Comparison of ENCODE assay signal across 10 mouse cellular contexts in the genomic region with DNA sequence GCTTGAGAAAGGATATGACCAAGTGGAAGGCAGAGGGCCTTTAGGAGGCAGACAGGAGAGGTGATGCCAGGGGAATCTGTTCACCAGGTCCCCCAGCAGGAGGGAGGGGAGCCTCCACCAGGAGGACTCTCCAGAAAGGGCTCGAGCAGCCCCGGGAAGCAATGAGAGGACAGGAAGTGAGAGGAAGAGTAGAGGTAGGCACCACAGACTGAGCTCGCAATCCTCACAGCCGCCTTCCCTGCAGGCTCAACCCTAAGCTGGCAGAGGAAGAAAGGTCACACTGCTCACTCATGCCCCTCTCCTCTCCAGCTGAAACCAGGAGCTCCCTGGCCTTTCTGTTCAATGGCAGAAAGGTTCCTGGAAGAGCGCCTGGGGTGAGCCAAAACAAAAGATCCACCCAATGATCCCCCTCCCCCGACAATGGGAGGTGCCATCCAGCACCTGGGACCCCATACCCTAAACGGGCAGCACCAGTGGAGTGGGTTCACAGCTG. TPM values are rescaled to one million over a fixed set of nuclear protein-coding genes. Genes with fewer than 3 reads are reported as not detected.
DNase-seq lines count a peak whose midpoint lies in the region; ATAC-seq lines count a peak whose summit lies in the region.
"Had no signal": no experiment of that assay in that cellular context is flagged by ENCODE, and none has a peak within 500 bp of the region (broad histone marks: within the 10 kb centered on the region; RNA-seq: fewer than 3 reads in every experiment).

No protein-coding gene starts in this region.

- no peak overlapping the region for H3K9ac ChIP-seq in hindbrain, embryonic 11.5 days (ENCODE audit: low read depth, low read length)
- peak overlapping the region; percentile 41 for H3K9ac ChIP-seq in forebrain, embryonic 15.5 days (replicated peaks)
- no peak overlapping the region for H3K9ac ChIP-seq in midbrain, embryonic 16.5 days (ENCODE audit: low read depth, low read length)

- DNase-seq in hindbrain, embryonic 11.5 days (ENCODE audit: low spot score) = peak; percentile 43
- DNase-seq in hindbrain, embryonic 10.5 days (ENCODE audit: low spot score) = no peak
- peak; percentile 52 for DNase-seq in brain, adult 2 months (ENCODE audit: low read depth, low spot score)
- DNase-seq in kidney, postnatal 14 days = no peak
- DNase-seq in frontal cortex, postnatal 36 days (ENCODE audit: low spot score in 2 of 2) = no peak
- DNase-seq: kidney, adult 18-20 months had no signal

- no peak overlapping the region for H3K4me3 ChIP-seq in hindbrain, embryonic 11.5 days (ENCODE audit: low read depth, low read length)
- H3K4me3 ChIP-seq in hindbrain, embryonic 10.5 days = no peak overlapping the region
- peak overlapping the region; percentile 13 for H3K4me3 ChIP-seq in forebrain, embryonic 15.5 days
- no peak overlapping the region for H3K4me3 ChIP-seq in midbrain, embryonic 16.5 days (ENCODE audit: low read depth, low read length)

- H3K9me3 ChIP-seq in hindbrain, embryonic 11.5 days (ENCODE audit: control insufficient read depth, low read length) = no peaks in the 10 kb centered on the region
- no peaks in the 10 kb centered on the region for H3K9me3 ChIP-seq in hindbrain, embryonic 10.5 days
- H3K9me3 ChIP-seq in forebrain, embryonic 15.5 days = no peaks in the 10 kb centered on the region
- no peaks in the 10 kb centered on the region for H3K9me3 ChIP-seq in midbrain, embryonic 16.5 days (replicated peaks; ENCODE audit: control insufficient read depth, low read length, poor library complexity, severe bottlenecking)

- no peaks in the 10 kb centered on the region for H3K36me3 ChIP-seq in hindbrain, embryonic 11.5 days (ENCODE audit: control insufficient read depth, insufficient read depth, low read length)
- H3K36me3 ChIP-seq in hindbrain, embryonic 10.5 days = no peaks in the 10 kb centered on the region
- no peaks in the 10 kb centered on the region for H3K36me3 ChIP-seq in forebrain, embryonic 15.5 days
- no peaks in the 10 kb centered on the region for H3K36me3 ChIP-seq in midbrain, embryonic 16.5 days (ENCODE audit: control insufficient read depth, insufficient read depth, low read length)

- peaks cover 3% of the 10 kb centered on the region for H3K4me1 ChIP-seq in hindbrain, embryonic 11.5 days (replicated peaks; ENCODE audit: control insufficient read depth, insufficient read depth, low read length)
- peaks cover 24% of the 10 kb centered on the region for H3K4me1 ChIP-seq in hindbrain, embryonic 10.5 days (replicated peaks)
- peaks cover 81% of the 10 kb centered on the region for H3K4me1 ChIP-seq in forebrain, embryonic 15.5 days
- H3K4me1 ChIP-seq in midbrain, embryonic 16.5 days (ENCODE audit: control insufficient read depth, insufficient read depth, low read length) = peaks cover 29% of the 10 kb centered on the region

- no peak for ATAC-seq in hindbrain, embryonic 11.5 days (ENCODE audit: low FRiP score)
- ATAC-seq in forebrain, embryonic 15.5 days (replicated peaks) = no peak
- no peak for ATAC-seq in midbrain, embryonic 16.5 days
- ATAC-seq in CD4-positive, CD25-positive, alpha-beta regulatory T cell, adult 4 months = no peak
- ATAC-seq: Patski had no signal

- 0% methylated on average over 7 of the region's 7 CpGs for WGBS in hindbrain, embryonic 11.5 days
- WGBS in hindbrain, embryonic 10.5 days = under 1% methylated on average over 7 of the region's 7 CpGs
- WGBS in forebrain, embryonic 15.5 days = 4% methylated on average over 7 of the region's 7 CpGs
- 7% methylated on average over 7 of the region's 7 CpGs for WGBS in midbrain, embryonic 16.5 days

- H3K27me3 ChIP-seq in hindbrain, embryonic 11.5 days (ENCODE audit: control insufficient read depth, insufficient read depth, low read length) = peaks cover 99% of the 10 kb centered on the region
- H3K27me3 ChIP-seq in hindbrain, embryonic 10.5 days (ENCODE audit: insufficient read depth, poor library complexity, severe bottlenecking) = peaks cover 100% of the 10 kb centered on the region
- peaks cover 4% of the 10 kb centered on the region; the same call in 1 of the 2 replicates for H3K27me3 ChIP-seq in forebrain, embryonic 15.5 days
- H3K27me3 ChIP-seq in midbrain, embryonic 16.5 days (ENCODE audit: control insufficient read depth, insufficient read depth, low read depth, low read length) = peaks cover 60% of the 10 kb centered on the region
- H3K27me3 ChIP-seq: Patski had no signal

- H3K27ac ChIP-seq in hindbrain, embryonic 11.5 days (ENCODE audit: low read depth, low read length) = no peak overlapping the region
- no peak overlapping the region for H3K27ac ChIP-seq in hindbrain, embryonic 10.5 days
- peak overlapping the region; percentile 97 for H3K27ac ChIP-seq in forebrain, embryonic 15.5 days (replicated peaks)
- peak overlapping the region; percentile 85 for H3K27ac ChIP-seq in midbrain, embryonic 16.5 days (ENCODE audit: low read length)

- no peak overlapping the region for H3K4me2 ChIP-seq in hindbrain, embryonic 11.5 days (replicated peaks; ENCODE audit: low read depth, low read length)
- H3K4me2 ChIP-seq in forebrain, embryonic 15.5 days (replicated peaks) = peak overlapping the region; percentile 70
- H3K4me2 ChIP-seq in midbrain, embryonic 16.5 days (ENCODE audit: low read length) = peak overlapping the region; percentile 22

RNA-seq across cellular contexts. Expression of a gene that starts 24.5 kb away (rescaled TPM):
- polyA plus RNA-seq in hindbrain, embryonic 11.5 days (2014; fragmentation: Nextera tagmentation; extraction: Ambion mirVana) = 2.4 and 3.0 TPM in 2 replicates
- polyA plus RNA-seq in hindbrain, embryonic 10.5 days (2016; fragmentation: Nextera tagmentation; extraction: Ambion mirVana) = 0.07 and 0.29 TPM in 2 replicates
- 413 and 445 TPM in 2 replicates for polyA plus RNA-seq in forebrain, embryonic 15.5 days (2015; fragmentation: Nextera tagmentation; extraction: Ambion mirVana)
- 44.1 and 55.4 TPM in 2 replicates for polyA plus RNA-seq in midbrain, embryonic 16.5 days (2015; fragmentation: Nextera tagmentation; extraction: Ambion mirVana)
- 1 to 10 TPM; 2.8 to 7.2 TPM for polyA plus RNA-seq in CD4-positive, CD25-positive, alpha-beta regulatory T cell, adult 4 months (2017; shearing (Covaris generic))

RNA-seq across cellular contexts. Expression of a gene that starts 47.0 kb away (rescaled TPM):
- 6.2 and 7.1 TPM in 2 replicates for polyA plus RNA-seq in hindbrain, embryonic 11.5 days (2014; fragmentation: Nextera tagmentation; extraction: Ambion mirVana)
- polyA plus RNA-seq in hindbrain, embryonic 10.5 days (2016; fragmentation: Nextera tagmentation; extraction: Ambion mirVana) = 3.8 and 5.5 TPM in 2 replicates
- 8.1 and 8.9 TPM in 2 replicates for polyA plus RNA-seq in forebrain, embryonic 15.5 days (2015; fragmentation: Nextera tagmentation; extraction: Ambion mirVana)
- polyA plus RNA-seq in midbrain, embryonic 16.5 days (2015; fragmentation: Nextera tagmentation; extraction: Ambion mirVana) = 11.7 and 12.4 TPM in 2 replicates
- 1 to 10 TPM; 4.9 to 7.6 TPM for polyA plus RNA-seq in CD4-positive, CD25-positive, alpha-beta regulatory T cell, adult 4 months (2017; shearing (Covaris generic))

RNA-seq across cellular contexts. Expression of a gene that starts 52.9 kb away (rescaled TPM):
- polyA plus RNA-seq in hindbrain, embryonic 11.5 days (2014; fragmentation: Nextera tagmentation; extraction: Ambion mirVana) = 2.3 and 2.9 TPM in 2 replicates
- 0.54 and 1.9 TPM in 2 replicates for polyA plus RNA-seq in hindbrain, embryonic 10.5 days (2016; fragmentation: Nextera tagmentation; extraction: Ambion mirVana)
- 2.7 TPM in 2 replicates for polyA plus RNA-seq in forebrain, embryonic 15.5 days (2015; fragmentation: Nextera tagmentation; extraction: Ambion mirVana)
- polyA plus RNA-seq in midbrain, embryonic 16.5 days (2015; fragmentation: Nextera tagmentation; extraction: Ambion mirVana) = 0.80 and 1.1 TPM in 2 replicates
- 10 to 100 TPM; 24.3 to 28.6 TPM for polyA plus RNA-seq in CD4-positive, CD25-positive, alpha-beta regulatory T cell, adult 4 months (2017; shearing (Covaris generic))

RNA-seq across cellular contexts. Expression of a gene that starts 55.7 kb away (rescaled TPM):
- 36.0 and 37.2 TPM in 2 replicates for polyA plus RNA-seq in hindbrain, embryonic 11.5 days (2014; fragmentation: Nextera tagmentation; extraction: Ambion mirVana)
- 43.7 and 45.8 TPM in 2 replicates for polyA plus RNA-seq in hindbrain, embryonic 10.5 days (2016; fragmentation: Nextera tagmentation; extraction: Ambion mirVana)
- polyA plus RNA-seq in forebrain, embryonic 15.5 days (2015; fragmentation: Nextera tagmentation; extraction: Ambion mirVana) = 36.3 and 39.9 TPM in 2 replicates
- polyA plus RNA-seq in midbrain, embryonic 16.5 days (2015; fragmentation: Nextera tagmentation; extraction: Ambion mirVana) = 35.0 and 37.4 TPM in 2 replicates
- polyA plus RNA-seq in CD4-positive, CD25-positive, alpha-beta regulatory T cell, adult 4 months (2017; shearing (Covaris generic)) = 10 to 100 TPM; 14.3 to 16.4 TPM

Comparison
In these comparisons a context has a peak if more than half of its experiments do, and no peak if none do; other contexts are left out.
1. DNase-seq: peak in hindbrain, embryonic 11.5 days (single experiment) and brain, adult 2 months (single experiment); none in hindbrain, embryonic 10.5 days (single experiment), kidney, postnatal 14 days (single experiment) and frontal cortex, postnatal 36 days (0 of 2).
2. H3K27ac ChIP-seq: peak in forebrain, embryonic 15.5 days (single experiment) and midbrain, embryonic 16.5 days (single experiment); none in hindbrain, embryonic 11.5 days (single experiment) and hindbrain, embryonic 10.5 days (single experiment).